Mouse (Mus musculus): ENCODE measurements around the gene AI182371. TPM values are rescaled to one million over a fixed set of nuclear protein-coding genes. Genes with fewer than 3 reads are reported as not detected.

The AI182371 gene
- total and polyA plus RNA-seq, 3 experiments, result 0.56 to 0.74 (median 0.68) TPM

- DNase-seq (ENCODE audit: extremely low read depth), result no peak
- TF ChIP-seq MAZ (IDR thresholded peaks at IDR 0.05; ENCODE audit: low read depth, low read length), result no peak
- TF ChIP-seq POLR2A (IDR thresholded peaks at IDR 0.05; ENCODE audit: low read depth, low read length), result no peak
- TF ChIP-seq TBP (conservative IDR thresholded peaks at IDR 0.05; ENCODE audit: low read depth, low read length), result no peak
- TF ChIP-seq JUND (conservative IDR thresholded peaks at IDR 0.05; ENCODE audit: low read depth, low read length), result no peak
- TF ChIP-seq ZC3H11A (IDR thresholded peaks at IDR 0.05; ENCODE audit: low read depth, low read length), result no peak
- no peak for TF ChIP-seq EP300 (IDR thresholded peaks at IDR 0.05; ENCODE audit: low read length)
- TF ChIP-seq TCF12 (IDR thresholded peaks at IDR 0.05; ENCODE audit: low read depth, low read length), result no peak
- TF ChIP-seq MYC (IDR thresholded peaks at IDR 0.05; ENCODE audit: low read depth, low read length), result no peak
- TF ChIP-seq CTCF (conservative IDR thresholded peaks at IDR 0.05 in 1 of 2, IDR thresholded peaks at IDR 0.05 in 1 of 2; ENCODE audit: low read depth in 2 of 2, low read length in 2 of 2), result no peak
- no peak for TF ChIP-seq ZNF384 (IDR thresholded peaks at IDR 0.05; ENCODE audit: low read depth, low read length)
- TF ChIP-seq PAX5 (IDR thresholded peaks at IDR 0.05; ENCODE audit: low read length), result no peak
- TF ChIP-seq SIN3A (IDR thresholded peaks at IDR 0.05; ENCODE audit: low read length), result no peak
- TF ChIP-seq BHLHE40 (IDR thresholded peaks at IDR 0.05; ENCODE audit: low read depth, low read length), result no peak
- TF ChIP-seq ZKSCAN1 (IDR thresholded peaks at IDR 0.05; ENCODE audit: borderline replicate concordance, low read depth, low read length), result no peak
- TF ChIP-seq MAX (IDR thresholded peaks at IDR 0.05; ENCODE audit: low read length), result no peak
- TF ChIP-seq POLR2AphosphoS2 (IDR thresholded peaks at IDR 0.05; ENCODE audit: low read depth, low read length), result no peak
- Histone ChIP-seq H3K4me2 (ENCODE audit: insufficient read depth, low read depth, poor library complexity, severe bottlenecking) (no peak overlapping the region), H3K9me3 (replicated peaks; ENCODE audit: low read length) (no peaks in the 10 kb centered on the region), H3K9ac (ENCODE audit: insufficient read depth, low read depth) (no peak overlapping the region), H3K4me1 (ENCODE audit: control insufficient read depth in 1 of 2, insufficient read depth in 2 of 2) (no peaks in the 10 kb centered on the region), H3K4me3 (replicated peaks in 1 of 3; ENCODE audit: low read depth in 2 of 3, low read length in 2 of 3, poor library complexity in 1 of 3) (no peak overlapping the region), H3K27me3 (replicated peaks) (no peaks in the 10 kb centered on the region), H3K36me3 (replicated peaks in 1 of 2; ENCODE audit: control insufficient read depth in 1 of 2, insufficient read depth in 1 of 2, low read length in 1 of 2) (no peaks in the 10 kb centered on the region), H3K27ac (ENCODE audit: insufficient read depth, low read depth) (no peak overlapping the region), H3K79me2 (replicated peaks; ENCODE audit: control insufficient read depth, extremely low read depth, insufficient read depth, poor library complexity, severe bottlenecking) (no peaks in the 10 kb centered on the region)
- dilution Hi-C loops (cut with MboI; ENCODE audit: extremely low pct_ligation_motif_present, extremely low pct_unique_long_range_greater_than_20kb, low sequenced_read_pairs) (no loop called here), in situ Hi-C loops (cut with MboI; ENCODE audit: low pct_ligation_motif_present, low pct_unique_long_range_greater_than_20kb, low sequenced_read_pairs) (no loop called here)
These were observed 22.2 kb downstream of the AI182371 start for GRCm38 (mm10) chr2:35079166-35079565.

GRCm38 (mm10) chr2:35074328-35074727, 27.0 kb downstream of the AI182371 start:
- DNase-seq (ENCODE audit: extremely low read depth), result no peak
- H3K4me3 ChIP-seq (replicated peaks in 1 of 3; ENCODE audit: low read depth in 2 of 3, low read length in 2 of 3, poor library complexity in 1 of 3), result no peak overlapping the region
- H3K4me1 ChIP-seq (ENCODE audit: control insufficient read depth in 1 of 2, insufficient read depth in 2 of 2), result peaks cover 0 to 6% of the 10 kb centered on the region in 2 experiments; a peak in 2 of 4 replicates
- H3K27ac ChIP-seq (ENCODE audit: insufficient read depth, low read depth), result no peak overlapping the region
- in situ Hi-C loops (cut with MboI; ENCODE audit: low pct_ligation_motif_present, low pct_unique_long_range_greater_than_20kb, low sequenced_read_pairs), result no loop called here
- H3K4me2 ChIP-seq (ENCODE audit: insufficient read depth, low read depth, poor library complexity, severe bottlenecking), result no peak overlapping the region
- H3K9ac ChIP-seq (ENCODE audit: insufficient read depth, low read depth), result no peak overlapping the region
- no peaks in the 10 kb centered on the region for H3K27me3 ChIP-seq (replicated peaks)
- H3K9me3 ChIP-seq (replicated peaks; ENCODE audit: low read length), result peaks cover 12% of the 10 kb centered on the region
- H3K79me2 ChIP-seq (replicated peaks; ENCODE audit: control insufficient read depth, extremely low read depth, insufficient read depth, poor library complexity, severe bottlenecking), result no peaks in the 10 kb centered on the region
- TF ChIP-seq ZNF384 (IDR thresholded peaks at IDR 0.05; ENCODE audit: low read depth, low read length), result no peak
- TF ChIP-seq PAX5 (IDR thresholded peaks at IDR 0.05; ENCODE audit: low read length), result no peak
- no peak for TF ChIP-seq JUND (conservative IDR thresholded peaks at IDR 0.05; ENCODE audit: low read depth, low read length)
- no peak for TF ChIP-seq CTCF (conservative IDR thresholded peaks at IDR 0.05 in 1 of 2, IDR thresholded peaks at IDR 0.05 in 1 of 2; ENCODE audit: low read depth in 2 of 2, low read length in 2 of 2)
- TF ChIP-seq MXI1 (IDR thresholded peaks at IDR 0.05; ENCODE audit: low read depth, low read length), result no peak
- no peak for TF ChIP-seq MYC (IDR thresholded peaks at IDR 0.05; ENCODE audit: low read depth, low read length)
- TF ChIP-seq TBP (conservative IDR thresholded peaks at IDR 0.05; ENCODE audit: low read depth, low read length), result no peak
- dilution Hi-C loops (cut with MboI; ENCODE audit: extremely low pct_ligation_motif_present, extremely low pct_unique_long_range_greater_than_20kb, low sequenced_read_pairs), result no loop called here
- peaks cover 7 to 23% of the 10 kb centered on the region in 2 experiments for H3K36me3 ChIP-seq (replicated peaks in 1 of 2; ENCODE audit: control insufficient read depth in 1 of 2, insufficient read depth in 1 of 2, low read length in 1 of 2)

Measured in CH12.LX (cell line).